Mouse (Mus musculus) large intestine, adult 2 months (tissue): Measurements from ENCODE around the gene Tardbp. TPM values are rescaled to one million over a fixed set of nuclear protein-coding genes. Genes with fewer than 3 reads are reported as not detected.

Experiments used
- DNase-seq: peaks from one replicate; pipeline ENCODE4 v3.0.0-alpha.2; 2012; ENCODE audit warnings: low read depth, low spot score
- WGBS: fragments of 180-500 bp; shearing (Covaris S2); methylation state at CpG from one replicate; pipeline ENCODE4 v1.1.7; 2018; 5-methylcytosine and 5-hydroxymethylcytosine counted together
- polyA plus RNA-seq: library from polyadenylated mRNA; depleted of rRNA; stranded (reverse); fragments of >200 nt; gene quantifications from 2 replicates; pipeline ENCODE4 v1.2.3, GENCODE M21; 2012; rRNA removed

Gene Tardbp
- 76.3 and 102 TPM in 2 replicates for polyA plus RNA-seq

GRCm38 (mm10) chr4:148626623-148627185, at the start of gene Tardbp:
Tardbp (minus strand) TSS chr4:148627019.
- peak; percentile 72 for DNase-seq
- under 1% methylated on average over 51 of the region's 51 CpGs for WGBS

GRCm38 (mm10) chr4:148676188-148676960, 49.6 kb upstream of the Tardbp start:
- DNase-seq, result no peak

GRCm38 (mm10) chr4:148675043-148675442, 48.2 kb upstream of the Tardbp start:
- WGBS, result 48% methylated on average over 7 of the region's 7 CpGs
- DNase-seq, result no peak

More at GRCm38 (mm10) chr4:148676188-148676960, 49.6 kb upstream of the Tardbp start:
- 53% methylated on average over 16 of the region's 16 CpGs for WGBS

- no peak for DNase-seq
- 26% methylated on average over 16 of the region's 16 CpGs for WGBS
These were observed 44.6 kb upstream of the Tardbp start for GRCm38 (mm10) chr4:148671230-148671947.

- DNase-seq, result no peak
- 82% methylated on average over 15 of the region's 15 CpGs for WGBS
These were observed 40.4 kb upstream of the Tardbp start for GRCm38 (mm10) chr4:148667006-148667755.

GRCm38 (mm10) chr4:148664021-148664420, 37.2 kb upstream of the Tardbp start:
- WGBS, result 44% methylated on average over 6 of the region's 6 CpGs
- no peak for DNase-seq

- DNase-seq, result no peak
- WGBS, result 63% methylated on average over 7 of the region's 7 CpGs
These were observed 36.5 kb upstream of the Tardbp start for GRCm38 (mm10) chr4:148663326-148663725.

- 25% methylated on average over 21 of the region's 21 CpGs for WGBS
- DNase-seq, result peak; percentile 50
These were observed 35.5 kb upstream of the Tardbp start for GRCm38 (mm10) chr4:148662168-148662965.

GRCm38 (mm10) chr4:148660174-148660573, 33.4 kb upstream of the Tardbp start:
- 67% methylated on average over 3 of the region's 3 CpGs for WGBS
- no peak for DNase-seq

- DNase-seq, result no peak
These were observed 31.0 kb upstream of the Tardbp start for GRCm38 (mm10) chr4:148657776-148658175.

GRCm38 (mm10) chr4:148656691-148657258, 30.0 kb upstream of the Tardbp start:
- no peak for DNase-seq
- WGBS, result 23% methylated on average over 15 of the region's 15 CpGs

More at GRCm38 (mm10) chr4:148657776-148658175, 31.0 kb upstream of the Tardbp start:
- 83% methylated on average over 13 of the region's 13 CpGs for WGBS

GRCm38 (mm10) chr4:148654701-148655398, 28.0 kb upstream of the Tardbp start:
- WGBS, result 90% methylated on average over 18 of the region's 18 CpGs
- DNase-seq, result peak; percentile 40

GRCm38 (mm10) chr4:148651045-148651444, 24.2 kb upstream of the Tardbp start:
- WGBS, result 27% methylated on average over 9 of the region's 9 CpGs
- peak; percentile 82 for DNase-seq

- 84% methylated on average over 3 of the region's 3 CpGs for WGBS
- no peak for DNase-seq
These were observed 22.5 kb upstream of the Tardbp start for GRCm38 (mm10) chr4:148649309-148649708.

- DNase-seq, result peak; percentile 55
- WGBS, result 8% methylated on average over 11 of the region's 11 CpGs
These were observed 19.8 kb upstream of the Tardbp start for GRCm38 (mm10) chr4:148646616-148647015.

- no peak for DNase-seq
These were observed 18.1 kb upstream of the Tardbp start for GRCm38 (mm10) chr4:148644926-148645325.

GRCm38 (mm10) chr4:148644157-148644511, 17.3 kb upstream of the Tardbp start:
- 5% methylated on average over 9 of the region's 9 CpGs for WGBS
- DNase-seq, result peak; percentile 88

More at GRCm38 (mm10) chr4:148644926-148645325, 18.1 kb upstream of the Tardbp start:
- WGBS, result 81% methylated on average over 6 of the region's 6 CpGs
